Mouse (Mus musculus) WW6 (cell line): ENCODE measurements around the gene Ttc13.
A peak's percentile ranks its signal among the peaks of the same experiment; 100 is the strongest.

Experiments
- DNase-seq: peaks from one replicate; pipeline ENCODE4 v3.0.0-alpha.2; 2013; ENCODE audit warnings: low read depth, low spot score

Gene Ttc13

DNA sequence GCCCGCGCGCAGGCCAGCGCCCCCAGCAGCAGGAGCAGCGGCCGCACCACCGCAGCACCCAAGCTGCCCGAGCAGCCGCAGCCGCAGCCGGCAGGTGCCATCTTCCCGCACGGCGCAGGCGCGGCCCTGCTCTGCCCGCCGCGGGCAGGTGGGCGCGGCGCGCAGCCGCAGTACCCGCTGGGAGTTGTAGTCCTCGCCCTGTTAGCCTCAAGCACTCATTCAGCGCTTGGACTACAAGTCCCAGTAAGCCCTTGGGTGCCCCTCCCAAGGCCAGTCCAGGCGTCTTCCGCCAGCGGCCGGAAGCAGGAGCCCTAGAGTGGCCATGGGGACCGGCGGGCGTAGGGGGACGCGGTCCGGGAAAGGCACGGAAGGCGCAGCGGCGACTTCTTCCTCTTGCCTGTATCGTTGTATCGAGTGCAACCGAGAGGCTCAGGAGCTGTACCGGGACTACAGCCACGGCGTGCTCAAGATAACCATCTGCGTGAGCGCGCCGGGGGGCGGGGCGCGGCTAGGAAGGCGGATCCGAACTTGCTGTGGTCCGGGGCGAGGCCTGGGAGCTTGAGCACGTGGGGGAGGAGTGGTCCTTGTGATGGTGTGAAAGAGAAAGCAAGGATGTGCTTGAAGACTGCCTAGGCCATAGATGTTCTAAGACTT lies at the start of gene Ttc13, which contains the start of gene Arv1:
TSS of gene Ttc13 (minus strand) at position 122 of the 654 bp plus-strand sequence.
TSS of gene Arv1 (plus strand) at position 278 of the 654 bp plus-strand sequence.
- DNase-seq = peak; percentile 92

DNA sequence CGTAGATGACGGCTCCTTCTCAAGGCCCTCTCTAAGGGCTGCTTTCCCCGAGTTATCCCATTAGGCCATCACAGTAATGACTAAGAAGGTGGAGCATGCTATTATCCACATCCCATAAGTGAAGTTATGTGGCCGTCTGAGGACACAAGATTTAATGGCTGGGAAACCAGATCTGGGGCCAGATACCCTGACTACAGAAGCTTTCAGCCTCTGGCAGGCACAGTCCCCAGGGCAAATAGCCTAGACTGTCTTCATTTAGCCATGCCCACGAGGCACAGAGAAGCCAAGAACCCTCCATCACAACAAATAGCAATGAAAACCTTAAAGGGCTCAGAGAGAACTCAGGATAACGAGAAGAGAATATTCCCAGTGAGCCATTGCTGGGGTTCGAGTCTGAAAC lies 41.3 kb upstream of the Ttc13 start:
- no peak for DNase-seq

DNA sequence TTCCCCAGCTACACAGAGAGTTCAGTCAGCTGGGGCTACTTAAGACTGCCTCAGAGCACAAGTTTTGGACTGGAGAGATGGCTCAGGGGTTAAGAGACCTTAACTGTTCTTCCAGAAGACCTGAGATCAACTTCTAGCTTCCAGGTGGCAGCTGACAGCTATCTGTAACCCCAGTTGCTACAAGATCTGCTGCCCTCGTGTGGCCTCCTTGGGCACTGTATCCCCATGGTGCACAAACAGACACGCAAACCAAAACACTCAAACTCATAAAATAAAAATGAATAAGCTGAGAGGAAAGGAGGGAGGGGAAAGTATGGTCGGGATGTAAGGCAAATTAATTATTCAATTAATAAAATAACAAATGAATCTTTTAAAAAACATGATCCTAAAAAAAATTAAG lies 36.8 kb upstream of the Ttc13 start:
- DNase-seq = no peak

DNA sequence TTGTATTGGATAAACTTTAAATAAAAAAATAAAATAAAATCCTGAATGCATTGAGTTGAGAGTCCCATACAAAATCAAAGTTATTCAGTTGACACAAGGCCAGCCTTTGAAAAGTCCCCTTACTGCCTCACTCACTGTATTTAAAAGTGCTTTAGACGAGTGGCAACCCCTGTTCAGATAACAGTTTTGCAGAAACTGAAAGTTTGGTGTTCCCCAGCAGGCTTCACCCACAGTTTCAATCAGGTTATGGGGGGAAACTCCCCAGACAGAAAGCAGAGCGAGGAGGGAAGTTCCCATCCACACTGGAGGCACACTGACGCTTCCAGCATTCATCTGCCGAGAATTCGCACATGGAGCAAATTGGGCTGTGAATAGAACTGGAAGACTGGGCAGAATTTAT lies 34.8 kb upstream of the Ttc13 start:
- no peak for DNase-seq

DNA sequence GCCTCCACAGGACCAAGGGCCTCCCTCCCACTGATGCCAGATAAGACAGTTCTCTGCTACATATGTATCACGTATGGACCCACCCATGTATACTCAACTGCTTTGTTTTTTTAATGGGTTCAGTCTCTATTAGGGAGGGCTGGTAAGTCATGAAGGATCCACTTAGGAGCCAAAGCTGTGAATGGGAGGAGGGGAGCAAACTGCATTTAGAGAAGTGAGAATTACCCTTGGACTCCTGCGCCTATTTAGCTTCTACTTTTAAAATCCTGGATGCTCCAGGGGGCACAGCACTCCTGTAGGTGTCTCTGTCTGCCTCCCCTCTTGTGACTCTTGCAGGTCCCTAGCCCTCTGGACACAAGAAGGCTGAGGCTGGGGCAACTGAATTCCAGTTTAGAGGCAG lies 34.4 kb upstream of the Ttc13 start:
- DNase-seq = no peak

DNA sequence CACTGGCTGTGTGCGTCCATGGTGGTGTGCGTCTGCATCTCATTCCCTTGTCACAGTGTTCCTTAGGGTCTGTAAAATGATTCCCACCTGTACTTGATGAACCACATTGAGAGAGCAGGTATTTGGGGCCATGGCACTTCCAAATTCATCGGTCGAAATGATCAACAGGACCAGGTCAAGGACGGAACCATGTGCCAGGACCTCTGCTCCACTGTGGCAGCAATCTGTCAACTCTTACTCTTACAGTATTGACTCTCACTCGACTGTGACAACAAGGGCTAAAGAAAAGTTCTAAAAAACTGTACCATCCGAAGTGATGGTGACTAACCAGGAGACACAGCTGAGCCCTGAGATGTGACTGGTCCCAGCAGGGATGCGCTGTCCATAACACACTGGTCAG lies 33.7 kb upstream of the Ttc13 start:
- DNase-seq = no peak

DNA sequence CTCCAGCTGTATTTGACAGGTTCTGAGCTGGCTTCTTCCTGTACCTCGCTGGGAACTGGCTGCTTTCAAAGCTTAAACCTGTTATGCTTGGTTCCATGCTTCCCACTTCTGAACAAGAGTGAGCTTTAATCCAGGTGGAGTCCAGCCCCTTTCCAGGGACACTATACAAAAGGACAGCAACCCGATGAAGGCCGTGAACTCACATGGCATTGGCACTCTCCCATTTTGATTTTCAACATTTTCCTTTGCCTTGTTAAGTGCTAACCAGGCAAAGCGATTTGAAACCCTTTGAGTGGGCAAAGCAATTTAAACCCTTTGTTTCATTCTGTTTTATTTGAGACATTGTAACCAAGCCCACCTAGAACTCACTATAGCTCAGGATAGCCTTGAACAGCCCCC lies 33.0 kb upstream of the Ttc13 start:
- DNase-seq = no peak

DNA sequence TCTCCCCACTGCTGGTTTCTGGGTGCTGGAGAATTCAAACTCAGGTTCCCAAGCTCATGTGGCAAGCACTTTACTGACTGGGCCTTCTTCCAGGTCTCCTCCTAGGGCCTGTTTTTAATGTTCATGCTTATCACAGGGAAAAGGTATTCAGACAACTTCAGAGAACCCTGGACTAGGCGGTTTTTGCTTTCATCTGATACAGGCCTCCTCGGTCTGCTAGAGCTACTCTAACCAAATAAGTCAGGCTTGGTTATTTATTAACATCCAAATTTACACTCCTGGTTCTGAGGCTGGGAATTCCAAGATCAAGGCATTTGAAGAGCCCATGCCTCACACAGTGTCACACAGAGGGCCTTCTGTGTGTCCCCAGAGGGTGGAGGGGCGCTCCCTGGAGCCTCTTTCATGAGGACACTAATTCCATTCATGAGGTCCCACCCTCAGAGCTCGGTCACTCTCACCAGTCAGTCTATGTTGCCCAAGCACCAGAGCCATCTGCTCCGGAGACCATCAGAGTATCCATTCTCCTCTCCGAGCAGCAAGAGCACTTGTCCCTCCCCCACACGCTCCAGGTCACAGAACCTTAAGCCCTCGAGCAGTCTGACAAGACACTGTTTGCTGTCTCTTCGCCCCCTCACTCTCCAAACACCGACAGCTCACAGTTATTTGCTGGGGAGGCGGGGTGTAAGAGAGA lies 32.5 kb upstream of the Ttc13 start:
- no peak for DNase-seq

DNA sequence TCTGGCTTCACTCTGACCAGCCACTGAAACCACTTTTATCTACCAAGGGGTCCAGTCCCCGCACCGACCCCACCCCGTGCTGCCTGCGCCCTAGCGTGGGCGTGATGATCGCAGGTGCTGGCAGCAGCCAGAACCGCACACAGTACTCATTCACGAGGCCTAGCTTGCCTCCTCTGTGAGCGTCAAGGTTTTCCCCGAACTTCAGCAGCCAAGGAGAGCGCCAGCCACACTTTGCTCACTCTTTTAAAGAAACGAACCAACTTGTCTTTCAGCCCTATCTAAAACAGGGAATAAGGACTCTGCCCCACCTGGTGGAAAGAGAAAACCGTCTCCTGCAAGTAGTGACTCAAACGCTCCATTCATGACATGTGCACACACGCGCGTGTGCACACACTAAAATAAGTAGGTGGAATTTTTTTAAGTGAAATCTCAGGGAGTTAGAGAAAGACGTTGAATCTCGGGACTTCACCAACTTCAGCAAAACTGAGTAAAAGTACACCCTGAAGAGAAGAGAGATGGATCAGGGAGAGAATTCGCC lies 30.6 kb upstream of the Ttc13 start:
- no peak for DNase-seq

DNA sequence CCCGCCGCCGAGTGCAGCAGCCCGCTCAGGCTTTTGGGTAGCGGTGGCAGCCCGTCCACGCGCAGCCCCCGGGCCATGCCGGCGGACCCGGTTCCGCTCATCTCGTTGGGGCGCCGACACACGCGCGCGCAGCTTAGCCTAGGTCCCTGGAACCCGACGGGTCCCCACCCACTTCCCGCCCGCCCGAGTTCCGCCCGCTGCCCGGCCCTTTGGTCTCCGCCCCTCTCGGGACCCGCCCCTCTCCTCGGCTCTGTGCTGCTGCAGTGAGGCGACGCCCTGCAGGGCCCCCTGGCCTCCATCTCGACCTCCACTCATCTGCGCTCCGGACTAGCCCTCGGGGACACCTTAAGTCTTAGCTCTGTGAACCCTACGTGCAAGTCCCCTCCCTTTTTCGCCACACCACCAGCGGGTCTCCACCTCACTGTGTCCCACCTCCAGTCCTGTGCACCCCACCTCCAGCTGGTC lies 30.0 kb upstream of the Ttc13 start, which contains the start of gene Fam89a:
TSS of gene Fam89a (minus strand) at position 124 of the 465 bp plus-strand sequence.
- DNase-seq = peak; percentile 67

DNA sequence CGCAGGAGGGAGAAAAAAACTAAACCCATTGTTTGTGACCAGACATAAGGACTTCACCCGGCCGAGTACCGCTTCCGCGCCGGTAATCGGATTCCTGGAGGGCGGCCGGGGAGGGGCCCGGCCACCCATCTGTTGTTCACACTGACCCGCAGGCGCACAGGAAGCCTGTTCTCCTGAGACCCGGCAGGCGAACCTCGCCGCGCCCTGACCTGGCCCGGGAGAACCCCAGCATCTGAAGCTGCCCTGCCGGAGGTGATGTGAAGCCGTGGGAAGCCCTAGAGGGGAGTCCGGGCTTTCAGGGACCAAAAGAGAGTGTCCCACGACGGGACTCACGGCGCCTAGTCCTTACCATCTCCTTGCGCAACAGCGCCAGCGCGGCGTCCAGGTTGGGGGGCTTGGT lies 29.4 kb upstream of the Ttc13 start:
- DNase-seq = no peak

DNA sequence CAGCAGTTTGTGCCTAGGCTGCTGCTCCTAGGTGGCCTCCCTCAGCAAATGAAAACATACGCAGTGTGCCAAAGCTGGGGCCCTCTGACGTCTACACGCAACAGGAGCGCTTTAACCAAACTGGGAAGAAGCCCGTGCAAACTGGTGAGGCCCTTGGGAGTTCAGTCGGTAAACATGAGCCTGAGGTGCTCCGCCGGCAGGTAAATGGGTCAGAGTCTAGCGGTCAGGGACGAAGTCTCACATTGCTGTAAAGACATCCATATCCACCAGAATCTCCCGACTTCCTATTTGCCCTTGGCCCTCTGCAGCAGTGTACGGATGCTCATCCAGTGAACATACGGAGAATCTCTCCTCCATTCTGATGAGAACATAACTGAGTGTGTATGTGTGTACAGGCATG lies 24.9 kb upstream of the Ttc13 start:
- no peak for DNase-seq

DNA sequence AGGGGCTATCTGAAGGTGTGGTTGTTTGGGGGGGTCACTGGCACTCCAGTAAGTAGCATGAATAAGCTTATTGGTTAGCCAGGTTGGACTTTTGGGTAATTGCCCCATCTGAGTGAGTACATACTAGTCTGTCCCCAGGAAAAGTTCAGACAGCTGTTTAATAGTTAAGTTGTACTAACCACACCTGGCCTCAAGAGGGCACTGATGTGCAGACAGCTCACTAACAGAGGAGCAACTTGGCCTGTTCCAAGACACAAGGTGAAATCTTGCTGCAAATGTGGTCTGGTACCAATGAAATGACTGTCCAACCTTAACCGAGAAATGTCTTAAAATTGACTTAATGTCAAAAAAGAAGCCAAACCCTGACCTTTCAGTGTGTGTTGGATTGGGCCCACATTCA lies 17.5 kb upstream of the Ttc13 start:
- no peak for DNase-seq

DNA sequence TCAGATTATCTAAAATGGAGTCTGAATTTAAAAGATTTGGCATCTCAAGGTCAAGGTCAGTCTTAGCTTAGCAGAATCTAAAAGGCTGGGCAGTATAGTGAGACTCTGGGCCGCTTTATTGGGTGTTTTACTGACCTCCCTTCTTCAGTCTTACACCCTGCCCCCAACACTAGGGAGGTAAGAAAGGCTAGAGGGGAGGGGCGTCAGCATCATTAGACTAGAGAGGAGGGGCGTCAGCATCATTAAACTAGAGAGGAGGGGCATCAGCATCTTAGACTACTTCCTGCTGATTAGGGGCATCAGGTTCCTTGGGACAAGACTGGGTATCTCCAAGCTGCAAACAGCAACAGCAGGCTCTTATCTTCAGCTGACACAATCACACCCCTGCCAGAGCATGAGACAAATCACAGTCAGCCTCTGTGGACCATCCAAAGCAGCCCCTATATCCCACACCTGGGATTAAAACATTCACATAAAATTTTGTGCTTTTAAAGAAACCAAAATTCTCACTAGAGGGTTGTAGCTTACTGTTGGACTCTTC lies 13.7 kb upstream of the Ttc13 start:
- no peak for DNase-seq

DNA sequence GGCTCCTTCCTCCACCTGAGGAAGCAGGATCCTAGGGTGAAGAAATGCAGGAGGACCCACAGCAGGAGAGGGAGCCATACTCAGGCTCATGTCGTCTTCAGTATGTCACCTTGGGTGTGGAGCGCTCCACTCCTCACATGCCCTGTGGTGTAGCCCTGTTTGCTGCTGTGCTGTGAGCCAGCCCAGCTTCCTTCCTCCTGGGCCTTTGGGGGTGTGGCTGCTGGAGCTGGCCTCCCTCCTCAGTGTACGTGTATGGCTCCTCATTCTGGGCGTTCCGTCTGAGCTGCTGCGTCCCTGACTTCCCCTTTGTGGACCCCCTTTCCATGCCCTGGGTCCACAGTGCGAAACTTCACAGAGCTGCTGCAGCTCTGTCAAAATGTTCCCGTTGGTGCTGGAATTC lies 11.0 kb upstream of the Ttc13 start:
- no peak for DNase-seq

DNA sequence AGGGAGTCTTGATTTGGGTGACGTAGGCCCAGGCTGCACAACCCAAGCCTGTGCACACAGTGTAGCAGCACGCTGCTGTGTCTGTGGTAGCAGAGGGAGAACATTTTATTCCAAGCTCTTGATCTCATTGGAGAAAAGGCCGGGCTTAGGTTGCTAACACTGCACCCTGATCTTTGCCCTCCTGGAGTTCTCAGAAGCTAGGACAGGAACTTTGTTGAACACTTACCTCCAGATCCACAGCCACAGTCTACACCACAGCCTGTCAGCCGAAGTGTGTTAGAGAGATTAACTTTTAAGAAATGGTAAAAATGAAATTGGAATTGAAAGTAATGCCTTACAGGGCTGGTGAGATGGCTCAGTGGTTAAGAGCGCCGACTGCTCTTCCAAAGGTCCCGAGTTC lies 2.5 kb upstream of the Ttc13 start:
- no peak for DNase-seq

DNA sequence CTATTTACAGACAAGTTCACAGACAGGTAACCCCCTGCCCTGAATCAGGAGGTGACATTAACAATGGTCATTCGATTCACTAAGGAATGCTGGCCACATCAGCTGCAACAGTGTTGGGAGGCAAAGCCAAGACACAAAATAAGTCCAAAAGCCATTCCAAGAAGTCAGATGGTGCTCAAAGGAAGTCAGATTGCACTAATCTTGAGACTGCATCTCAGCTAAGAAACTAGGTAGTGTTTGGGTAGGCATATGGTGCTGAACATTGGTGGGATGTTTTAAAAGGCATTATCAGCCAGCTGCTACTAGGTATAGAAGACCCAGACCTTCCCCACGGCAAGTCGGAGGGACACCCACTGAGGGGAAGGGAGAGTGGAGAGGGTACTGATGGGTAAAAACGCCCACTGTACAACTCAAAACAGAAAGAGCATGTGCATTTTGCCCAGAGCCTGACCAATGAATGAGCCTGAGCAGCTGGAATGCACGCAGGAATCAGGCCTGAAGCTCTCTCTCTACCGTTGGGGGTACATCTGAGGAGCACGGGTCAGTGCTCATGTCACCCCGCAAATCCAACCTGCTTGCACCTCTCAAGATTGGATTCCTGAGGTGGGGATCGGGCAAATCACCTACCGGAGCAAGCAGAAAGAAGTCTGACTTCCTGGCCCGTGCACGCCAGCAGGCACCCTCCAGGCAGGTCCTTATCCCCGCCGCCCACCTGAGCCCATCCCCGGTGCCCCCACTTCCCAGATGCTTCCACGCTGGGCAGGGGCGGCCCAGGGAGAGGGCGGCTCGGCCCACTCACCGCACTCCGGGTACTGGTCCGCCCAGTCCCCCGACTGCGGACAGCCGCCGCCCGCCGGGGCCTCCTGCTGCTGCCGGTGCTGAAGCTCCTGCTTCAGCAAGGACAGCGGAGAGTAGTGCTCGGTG lies 583 bp downstream of the Ttc13 start:
- no peak for DNase-seq

DNA sequence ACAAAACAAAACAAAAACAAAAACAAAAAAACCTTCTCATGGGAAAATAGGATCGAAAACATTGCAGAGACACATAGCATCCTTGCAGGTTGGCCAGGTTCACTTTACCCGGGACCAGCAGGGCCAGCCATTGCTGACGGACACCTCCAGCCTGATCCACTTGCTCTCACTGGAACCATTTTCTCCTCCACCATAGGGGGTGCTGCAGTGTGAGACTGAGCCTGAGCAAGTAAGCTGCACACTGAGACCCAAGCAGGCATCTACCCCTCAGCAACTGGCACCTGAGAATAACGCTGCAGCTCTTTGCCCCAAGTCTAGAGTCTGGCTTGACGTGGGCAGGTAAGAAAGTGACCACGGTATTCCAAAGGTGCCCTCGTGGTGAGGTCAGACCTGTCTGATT lies 1.6 kb downstream of the Ttc13 start:
- no peak for DNase-seq

DNA sequence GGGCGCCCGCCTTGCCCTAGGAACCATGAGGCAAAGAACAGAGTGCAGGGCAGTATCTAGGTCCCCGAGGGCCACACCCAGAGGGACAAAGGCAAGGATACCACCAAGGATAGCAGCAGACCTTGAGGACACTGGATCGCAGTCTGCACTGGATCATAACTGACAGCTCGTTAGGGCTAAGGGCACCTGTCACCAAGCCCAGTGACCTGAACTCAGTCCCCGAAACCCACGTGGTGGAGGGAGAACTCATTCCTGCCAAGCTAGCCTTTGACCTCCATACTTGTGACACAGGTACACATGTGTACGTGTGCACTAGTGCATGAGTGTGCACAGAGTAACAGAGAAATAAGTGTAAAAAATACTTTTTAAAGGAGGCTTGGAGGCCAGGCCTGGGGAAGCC lies 6.0 kb downstream of the Ttc13 start:
- DNase-seq = no peak

DNA sequence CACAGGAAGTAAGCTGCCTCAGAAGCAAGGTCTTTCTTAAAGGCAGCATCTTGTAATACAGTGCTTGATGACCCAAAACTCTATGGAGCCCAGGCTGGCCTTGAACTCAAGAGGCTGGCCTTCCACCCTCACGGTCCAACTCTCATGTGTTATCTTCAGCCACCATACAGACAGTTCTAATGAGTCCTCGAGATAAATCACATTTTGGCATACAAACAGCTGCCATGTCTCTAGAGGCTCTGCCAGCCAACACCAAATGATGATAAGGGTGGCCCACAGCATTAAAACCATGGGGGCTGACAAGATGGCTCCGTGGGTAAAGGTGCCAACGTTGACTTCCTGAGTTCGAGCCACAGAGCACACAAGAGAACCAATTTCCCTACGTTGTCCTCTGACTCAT lies 8.6 kb downstream of the Ttc13 start:
- no peak for DNase-seq

DNA sequence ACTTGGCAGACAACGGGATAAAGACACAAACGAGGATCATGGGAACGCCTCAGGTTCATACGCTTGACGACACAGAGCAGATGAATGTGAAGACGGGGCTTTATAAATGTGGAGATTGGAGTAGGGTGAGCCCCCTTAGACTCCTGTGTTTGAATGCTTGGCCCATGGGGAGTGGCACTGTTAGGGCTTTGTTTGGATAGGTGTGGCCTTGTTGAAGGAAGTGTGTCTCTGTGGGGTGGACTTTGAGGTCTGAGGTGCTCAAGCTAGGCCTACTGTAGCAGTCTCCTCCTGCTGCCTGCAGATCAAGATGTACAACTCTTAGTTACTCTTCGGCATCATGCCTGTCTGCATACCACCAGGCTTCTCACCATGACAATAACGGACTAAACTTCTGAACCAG lies 16.0 kb downstream of the Ttc13 start:
- DNase-seq = no peak

DNA sequence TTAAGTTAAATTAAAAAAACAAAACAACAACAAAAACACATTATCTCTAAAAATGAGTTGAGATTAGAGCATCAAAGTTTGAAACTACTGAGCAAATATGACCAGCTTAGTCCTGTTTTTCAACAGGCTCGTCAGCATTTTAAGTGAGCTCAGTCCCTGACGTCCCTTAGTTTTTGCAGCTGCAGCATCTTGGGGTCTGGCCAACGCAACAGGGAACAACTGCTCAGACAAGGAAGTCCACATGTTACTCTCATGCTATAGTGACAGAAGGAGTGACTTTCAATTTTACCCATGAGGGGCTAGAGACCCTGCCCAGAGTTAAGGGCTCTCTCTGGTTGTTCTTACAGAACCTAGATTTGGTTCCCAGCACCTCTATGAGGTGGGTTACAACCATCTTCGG lies 17.4 kb downstream of the Ttc13 start:
- DNase-seq = no peak
